Mouse (Mus musculus): ENCODE results near the gene Zbed5.
"Not testable (repeated sequence)": the region's sequence is repeated elsewhere in the genome, so short reads cannot be mapped to it uniquely, and the experiment has no call there.

The Zbed5 gene

GRCm38 (mm10) chr5:129908242-129908965 lies 12.9 kb downstream of the Zbed5 start, which contains the start of gene Nupr1l:
Gene Nupr1l, plus strand, starts transcription at chr5:129908540.
- CTCF ChIA-PET, result interaction anchor here (0.6 kb wide), 1 partner anchor 33 kb away, joined by 3 read pairs; no protein-coding TSS in a partner anchor

GRCm38 (mm10) chr5:129909147-129909546 lies 13.6 kb downstream of the Zbed5 start:
- CTCF ChIA-PET, result interaction anchor here (0.6 kb wide), 1 partner anchor 33 kb away, joined by 3 read pairs; no protein-coding TSS in a partner anchor

- CTCF ChIA-PET, result interaction anchor here (0.6 kb wide), 1 partner anchor 18 kb away, joined by 17 read pairs; no protein-coding TSS in a partner anchor
Observed at GRCm38 (mm10) chr5:129909591-129909990, 14.1 kb downstream of the Zbed5 start.

- CTCF ChIA-PET, result no interaction called here
Observed at GRCm38 (mm10) chr5:129914024-129914423, 18.5 kb downstream of the Zbed5 start.

- CTCF ChIA-PET, result not testable (repeated sequence)
Observed at GRCm38 (mm10) chr5:129915491-129915890, 20.0 kb downstream of the Zbed5 start.

GRCm38 (mm10) chr5:129918065-129918651 lies 22.6 kb downstream of the Zbed5 start:
- CTCF ChIA-PET, result no interaction called here

GRCm38 (mm10) chr5:129918752-129919151 lies 23.2 kb downstream of the Zbed5 start:
- CTCF ChIA-PET, result no interaction called here

- CTCF ChIA-PET, result no interaction called here
Observed at GRCm38 (mm10) chr5:129919320-129919719, 23.8 kb downstream of the Zbed5 start.

- CTCF ChIA-PET, result no interaction called here
Observed at GRCm38 (mm10) chr5:129921972-129922371, 26.4 kb downstream of the Zbed5 start.

GRCm38 (mm10) chr5:129924820-129925452 lies 29.4 kb downstream of the Zbed5 start:
- CTCF ChIA-PET, result no interaction called here

GRCm38 (mm10) chr5:129925933-129926332 lies 30.4 kb downstream of the Zbed5 start:
- CTCF ChIA-PET, result interaction anchor here (0.5 kb wide), 1 partner anchor 9 kb away, joined by 16 read pairs; no protein-coding TSS in a partner anchor

- CTCF ChIA-PET, result no interaction called here
Observed at GRCm38 (mm10) chr5:129929924-129930855, 34.7 kb downstream of the Zbed5 start.

- CTCF ChIA-PET, result no interaction called here
Observed at GRCm38 (mm10) chr5:129936941-129937340, 41.4 kb downstream of the Zbed5 start.

- CTCF ChIA-PET, result no interaction called here
Observed at GRCm38 (mm10) chr5:129940281-129940680, 44.8 kb downstream of the Zbed5 start.

GRCm38 (mm10) chr5:129940736-129941494 lies 45.4 kb downstream of the Zbed5 start:
- CTCF ChIA-PET, result no interaction called here

- CTCF ChIA-PET, result no interaction called here
Observed at GRCm38 (mm10) chr5:129941495-129942045, 46.0 kb downstream of the Zbed5 start, which contains the start of gene Vkorc1l1. Gene Vkorc1l1, plus strand, starts transcription at chr5:129941970.

- CTCF ChIA-PET, result not testable (repeated sequence)
Observed at GRCm38 (mm10) chr5:129942073-129942939, 46.8 kb downstream of the Zbed5 start.

- CTCF ChIA-PET, result no interaction called here
Observed at GRCm38 (mm10) chr5:129943402-129943801, 47.9 kb downstream of the Zbed5 start.

GRCm38 (mm10) chr5:129947528-129948033 lies 52.1 kb downstream of the Zbed5 start:
- CTCF ChIA-PET, result no interaction called here

Measured in spleen, embryonic (tissue).